Mouse (Mus musculus) megakaryocyte-erythroid progenitor cell, adult 5-6 weeks (primary cell): ENCODE measurements around the gene Agpat3. TPM values are rescaled to one million over a fixed set of nuclear protein-coding genes. Genes with fewer than 3 reads are reported as not detected.
"Not testable (repeated sequence)": the region's sequence is repeated elsewhere in the genome, so short reads cannot be mapped to it uniquely, and the experiment has no call there.

Experiments used
- ATAC-seq: replicated peaks from 2 replicates; pipeline ENCODE4 v1.8.0; 2016; ENCODE audit warnings: mild to moderate bottlenecking, inconsistent platforms; ENCODE audit not compliant: severe bottlenecking, poor library complexity, low FRiP score, low TSS enrichment
- total RNA-seq, 2 experiments: library from RNA; stranded (forward) in 1 of 2; stranded (reverse) in 1 of 2; fragments of 200-1000, 215-1000 nt in 1 of 2; fragments of >200 nt in 1 of 2; fragmentation: Nextera tagmentation in 1 of 2; gene quantifications; 2 replicates each; pipeline ENCODE4 v1.2.3; 2014 to 2017

The Agpat3 gene
- total RNA-seq, 2 experiments from 2014 or later: 22.9 to 23.9 TPM

GRCm38 (mm10) chr10:78364106-78364505 lies 11.8 kb upstream of the Agpat3 start:
- ATAC-seq: no peak

- no peak for ATAC-seq
Measured at GRCm38 (mm10) chr10:78363366-78363765, 11.1 kb upstream of the Agpat3 start.

- ATAC-seq: no peak
Measured at GRCm38 (mm10) chr10:78361951-78362350, 9.7 kb upstream of the Agpat3 start.

- ATAC-seq: peak; percentile 43; the same call in 1 of the 2 replicates
Measured at GRCm38 (mm10) chr10:78360290-78360711, 8.0 kb upstream of the Agpat3 start.

- not testable (repeated sequence) for ATAC-seq
Measured at GRCm38 (mm10) chr10:78358999-78359398, 6.7 kb upstream of the Agpat3 start.

- ATAC-seq: no peak
Measured at GRCm38 (mm10) chr10:78358266-78358665, 6.0 kb upstream of the Agpat3 start.

- no peak for ATAC-seq
Measured at GRCm38 (mm10) chr10:78357742-78358141, 5.5 kb upstream of the Agpat3 start.

GRCm38 (mm10) chr10:78355931-78356593 lies 3.8 kb upstream of the Agpat3 start:
- no peak for ATAC-seq

- ATAC-seq: no peak
Measured at GRCm38 (mm10) chr10:78353196-78353595, 907 bp upstream of the Agpat3 start.

GRCm38 (mm10) chr10:78352666-78353030 lies 359 bp upstream of the Agpat3 start:
- no peak for ATAC-seq

- no peak for ATAC-seq
Measured at GRCm38 (mm10) chr10:78351564-78351886, 764 bp downstream of the Agpat3 start.

- ATAC-seq: peak; percentile 23; the same call in 1 of the 2 replicates
Measured at GRCm38 (mm10) chr10:78350796-78351556, 1.3 kb downstream of the Agpat3 start.

- no peak for ATAC-seq
Measured at GRCm38 (mm10) chr10:78349464-78350165, 2.7 kb downstream of the Agpat3 start.

- no peak for ATAC-seq
Measured at GRCm38 (mm10) chr10:78348211-78348610, 4.1 kb downstream of the Agpat3 start.

- no peak for ATAC-seq
Measured at GRCm38 (mm10) chr10:78347486-78347885, 4.8 kb downstream of the Agpat3 start.

GRCm38 (mm10) chr10:78345466-78345865 lies 6.8 kb downstream of the Agpat3 start:
- no peak for ATAC-seq

GRCm38 (mm10) chr10:78342091-78342490 lies 10.2 kb downstream of the Agpat3 start:
- ATAC-seq: no peak

GRCm38 (mm10) chr10:78338180-78338579 lies 14.1 kb downstream of the Agpat3 start:
- ATAC-seq: no peak

- ATAC-seq: no peak
Measured at GRCm38 (mm10) chr10:78334923-78335561, 17.2 kb downstream of the Agpat3 start.

GRCm38 (mm10) chr10:78331577-78331976 lies 20.7 kb downstream of the Agpat3 start:
- ATAC-seq: no peak
